Mouse (Mus musculus) liver, embryonic 14.5 days (tissue): ENCODE measurements around the gene Lmntd1. TPM values are rescaled to one million over a fixed set of nuclear protein-coding genes. Genes with fewer than 3 reads are reported as not detected.
"Not testable (repeated sequence)": the region's sequence is repeated elsewhere in the genome, so short reads cannot be mapped to it uniquely, and the experiment has no call there.

Experiments used
- ATAC-seq: fragments of 200-750 bp; cut with Nextera tagmentation; 2 replicates; pipeline ENCODE4 v1.8.0; 2017; ENCODE audit warnings: moderate number of reproducible peaks, mild to moderate bottlenecking, moderate library complexity; ENCODE audit not compliant: insufficient read depth
- DNase-seq, 3 experiments: peaks; one replicate each; pipeline ENCODE4 v3.0.0-alpha.2; 2012 to 2013; ENCODE audit warnings: low read depth in 3 of 3, low spot score in 3 of 3
- H3K27ac ChIP-seq: fragments of 300-500 bp; sonication (generic); 2 replicates; pipeline ENCODE4 v1.5.1; 2014; ENCODE audit warnings: moderate library complexity, mild to moderate bottlenecking, control low read depth, inconsistent platforms
- H3K27me3 ChIP-seq: fragments of 300-500 bp; sonication (generic); 2 replicates; pipeline ENCODE4 v1.6.1; 2014; ENCODE audit warnings: mild to moderate bottlenecking, low read length, moderate library complexity; ENCODE audit not compliant: control insufficient read depth, insufficient read depth
- H3K36me3 ChIP-seq: fragments of 300-500 bp; sonication (generic); replicated peaks from 2 replicates; pipeline ENCODE4 v1.6.1; 2014; ENCODE audit warnings: low read depth; ENCODE audit not compliant: control insufficient read depth, insufficient read depth
- H3K4me1 ChIP-seq, 2 experiments: fragments of 200-500 bp in 1 of 2; fragments of 300-500 bp in 1 of 2; sonication (generic) in 1 of 2; replicated peaks; 2 replicates each; pipeline ENCODE4 v1.6.1; 2012 to 2014; ENCODE audit warnings: antibody characterized with exemption in 1 of 2, inconsistent platforms in 1 of 2, low read length in 1 of 2; ENCODE audit not compliant: control insufficient read depth in 2 of 2, insufficient read depth in 2 of 2
- H3K4me2 ChIP-seq: fragments of 300-500 bp; sonication (generic); 2 replicates; pipeline ENCODE4 v1.6.1; 2014; ENCODE audit warnings: low read depth, mild to moderate bottlenecking, control low read depth, moderate library complexity
- H3K4me3 ChIP-seq, 2 experiments: fragments of 200-500 bp in 1 of 2; fragments of 300-500 bp in 1 of 2; sonication (generic) in 1 of 2; 2 replicates each; pipeline ENCODE4 v1.5.1; 2012 to 2014; ENCODE audit warnings: low read depth in 2 of 2, low read length in 2 of 2, mild to moderate bottlenecking in 2 of 2, control low read depth in 1 of 2, inconsistent platforms in 1 of 2, moderate library complexity in 1 of 2; ENCODE audit not compliant: insufficient read depth in 1 of 2
- H3K9ac ChIP-seq: fragments of 300-500 bp; sonication (generic); replicated peaks from 2 replicates; pipeline ENCODE4 v1.6.1; 2014; ENCODE audit warnings: mild to moderate bottlenecking, control low read depth, moderate library complexity
- H3K9me3 ChIP-seq: fragments of 300-500 bp; sonication (generic); 2 replicates; pipeline ENCODE4 v1.6.1; 2016; ENCODE audit warnings: low read length, mixed read lengths; ENCODE audit not compliant: control insufficient read depth
- CTCF ChIP-seq: IDR thresholded peaks from 2 replicates; pipeline ENCODE4 v1.5.1; 2016; ENCODE audit warnings: antibody characterized with exemption, low read depth, control low read depth
- EP300 ChIP-seq: IDR thresholded peaks from 2 replicates; pipeline ENCODE4 v1.6.1; 2016; ENCODE audit warnings: antibody characterized with exemption, low read depth
- WGBS: fragments of 180-500 bp; shearing (Covaris S2); extraction: QIAGEN DNeasy Blood & Tissue Kit; methylation state at CpG from one replicate; pipeline ENCODE4 v1.1.7; 2014; ENCODE audit not compliant: insufficient replicate concordance; 5-methylcytosine and 5-hydroxymethylcytosine counted together
- polyA plus RNA-seq, 2 experiments: library from polyadenylated mRNA; depleted of rRNA in 1 of 2; stranded (reverse) in 1 of 2; unstranded in 1 of 2; fragments of >200 nt; fragmentation: Nextera tagmentation in 1 of 2; extraction: Ambion mirVana in 1 of 2; gene quantifications; 2 replicates each; pipeline versions ENCODE4 v1.2.1 to v1.2.3; 2012 to 2014

Gene Lmntd1
- polyA plus RNA-seq, 2 experiments = 0.02 TPM; not detected in 1

GRCm38 (mm10) chr6:145338571-145339294, 275.4 kb downstream of the Lmntd1 start:
- H3K4me3 ChIP-seq = no peak overlapping the region
- TF ChIP-seq CTCF = no peak
- TF ChIP-seq EP300 = no peak
- no peak overlapping the region; the same call in 1 of the 2 replicates for H3K4me2 ChIP-seq
- WGBS = 51% methylated on average over 12 of the region's 12 CpGs
- no peak for ATAC-seq
- no peak overlapping the region for H3K27ac ChIP-seq
- no peak overlapping the region for H3K9ac ChIP-seq
- H3K27me3 ChIP-seq = no peaks in the 10 kb centered on the region
- peaks cover 0 to 22% of the 10 kb centered on the region in 2 experiments; a peak in 2 of 4 replicates for H3K4me1 ChIP-seq
- no peaks in the 10 kb centered on the region for H3K36me3 ChIP-seq
- no peak for DNase-seq
- H3K9me3 ChIP-seq = no peaks in the 10 kb centered on the region

DNA sequence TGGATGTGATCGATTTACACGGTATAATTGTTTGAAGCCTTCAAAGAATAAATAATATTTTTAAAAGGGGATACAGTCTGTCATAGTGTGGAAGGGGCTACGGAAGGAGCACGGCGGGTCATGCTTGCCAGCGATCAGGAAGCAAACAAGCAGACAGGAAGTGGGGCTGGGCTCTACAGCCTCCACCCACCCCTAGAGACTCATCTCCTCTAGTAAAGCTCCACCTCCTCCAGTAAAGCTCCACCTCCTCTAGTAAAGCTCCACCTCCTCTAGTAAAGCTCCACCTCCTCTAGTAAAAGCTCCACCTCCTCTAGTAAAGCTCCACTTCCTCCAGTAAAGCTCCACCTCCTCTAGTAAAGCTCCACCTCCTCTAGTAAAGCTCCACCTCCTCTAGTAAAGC, 276.6 kb downstream of the Lmntd1 start:
- not testable (repeated sequence) for H3K9me3 ChIP-seq, H3K9ac ChIP-seq, H3K36me3 ChIP-seq, ATAC-seq, H3K4me3 ChIP-seq, DNase-seq, H3K27ac ChIP-seq, H3K4me2 ChIP-seq, H3K27me3 ChIP-seq
- WGBS = 72% methylated on average over 6 of the region's 6 CpGs
- H3K4me1 ChIP-seq = peaks cover 0 to 22% of the 10 kb centered on the region in 2 experiments; a peak in 2 of 4 replicates

DNA sequence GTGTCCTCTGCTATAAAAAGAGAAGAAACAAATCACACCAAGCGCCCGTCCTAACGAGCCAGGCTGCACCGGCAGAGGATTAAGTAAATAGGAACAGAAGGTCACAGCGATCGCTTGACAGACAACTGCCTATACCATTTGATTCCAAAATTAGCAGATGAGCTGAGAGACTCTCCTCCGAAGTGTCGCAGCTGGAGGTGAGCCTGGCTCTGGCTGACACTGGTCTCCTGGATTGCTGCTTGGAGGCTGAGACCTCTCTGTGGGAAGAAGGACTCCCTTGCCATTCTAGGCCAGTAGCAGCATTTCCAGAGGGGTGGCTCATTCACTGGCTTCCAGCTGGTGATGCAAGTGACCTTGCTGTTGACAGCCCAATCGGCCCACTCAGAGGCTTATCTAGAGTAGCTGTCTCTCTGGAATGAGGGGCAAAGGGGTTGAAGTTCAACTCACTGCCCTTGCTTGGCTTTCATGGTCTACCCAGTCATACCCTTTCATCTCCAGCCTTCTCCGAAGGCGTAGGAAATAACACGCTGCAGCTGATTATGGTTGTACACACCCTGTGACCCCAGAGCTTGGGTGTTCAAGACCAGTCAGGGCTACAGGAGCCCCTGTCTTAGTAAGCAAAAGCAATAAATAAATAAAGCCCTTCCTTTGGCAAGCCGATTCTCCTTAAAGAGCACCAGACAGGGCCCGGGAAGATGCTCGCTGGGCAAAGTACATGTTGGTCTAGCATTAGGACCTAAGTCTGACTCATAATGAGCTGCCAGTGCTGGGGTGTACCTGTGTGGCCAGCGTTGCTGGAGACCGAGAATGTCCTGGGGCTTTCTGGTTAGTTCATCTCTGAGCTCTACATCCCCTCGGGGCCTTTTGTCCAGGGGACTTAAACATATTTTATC, 278.0 kb downstream of the Lmntd1 start:
- no peaks in the 10 kb centered on the region for H3K36me3 ChIP-seq
- H3K9me3 ChIP-seq = no peaks in the 10 kb centered on the region
- DNase-seq (no peak), ATAC-seq (no peak)
- no peaks in the 10 kb centered on the region for H3K27me3 ChIP-seq
- H3K4me1 ChIP-seq = peaks cover 0 to 22% of the 10 kb centered on the region in 2 experiments; a peak in 2 of 4 replicates
- no peak overlapping the region for H3K27ac ChIP-seq
- TF ChIP-seq CTCF (no peak), EP300 (no peak)
- 59% methylated on average over 18 of the region's 18 CpGs for WGBS
- H3K4me3 ChIP-seq = no peak overlapping the region
- no peak overlapping the region for H3K9ac ChIP-seq
- H3K4me2 ChIP-seq = 0 out of 2 replicates have a peak overlapping the region, but pooled peaks have one; percentile 4

- H3K36me3 ChIP-seq = no peaks in the 10 kb centered on the region
- 63% methylated on average over 3 of the region's 3 CpGs for WGBS
- H3K9ac ChIP-seq = no peak overlapping the region
- H3K27ac ChIP-seq = no peak overlapping the region
- H3K27me3 ChIP-seq = no peaks in the 10 kb centered on the region
- no peak overlapping the region for H3K4me3 ChIP-seq
- no peak for ATAC-seq
- H3K9me3 ChIP-seq = no peaks in the 10 kb centered on the region
- DNase-seq = no peak
- H3K4me2 ChIP-seq = no peak overlapping the region
- no peak for TF ChIP-seq EP300
- H3K4me1 ChIP-seq = peaks cover 0 to 12% of the 10 kb centered on the region in 2 experiments; a peak in 1 of 4 replicates
Measured at GRCm38 (mm10) chr6:145334211-145334610, 279.9 kb downstream of the Lmntd1 start.

- no peak for TF ChIP-seq EP300
- no peak for TF ChIP-seq CTCF
- H3K27me3 ChIP-seq = no peaks in the 10 kb centered on the region
- no peak for ATAC-seq
Measured at GRCm38 (mm10) chr6:145326141-145326806, 287.8 kb downstream of the Lmntd1 start.

More at GRCm38 (mm10) chr6:145326141-145326806, 287.8 kb downstream of the Lmntd1 start:
- Histone ChIP-seq H3K9me3 (no peaks in the 10 kb centered on the region), H3K9ac (no peak overlapping the region), H3K4me1 (peaks cover 0 to 9% of the 10 kb centered on the region in 2 experiments; a peak in 3 of 4 replicates), H3K27ac (no peak overlapping the region), H3K36me3 (no peaks in the 10 kb centered on the region), H3K4me2 (no peak overlapping the region), H3K4me3 (no peak overlapping the region)
- WGBS = 72% methylated on average over 12 of the region's 12 CpGs
- no peak for DNase-seq
